Mouse (Mus musculus) cerebellum, adult 9-11 months (tissue): ENCODE data around the gene Polr3h.

ENCODE experiments used
- DNase-seq: peaks from one replicate; pipeline ENCODE4 v3.0.0; 2022

Polr3h gene

DNA sequence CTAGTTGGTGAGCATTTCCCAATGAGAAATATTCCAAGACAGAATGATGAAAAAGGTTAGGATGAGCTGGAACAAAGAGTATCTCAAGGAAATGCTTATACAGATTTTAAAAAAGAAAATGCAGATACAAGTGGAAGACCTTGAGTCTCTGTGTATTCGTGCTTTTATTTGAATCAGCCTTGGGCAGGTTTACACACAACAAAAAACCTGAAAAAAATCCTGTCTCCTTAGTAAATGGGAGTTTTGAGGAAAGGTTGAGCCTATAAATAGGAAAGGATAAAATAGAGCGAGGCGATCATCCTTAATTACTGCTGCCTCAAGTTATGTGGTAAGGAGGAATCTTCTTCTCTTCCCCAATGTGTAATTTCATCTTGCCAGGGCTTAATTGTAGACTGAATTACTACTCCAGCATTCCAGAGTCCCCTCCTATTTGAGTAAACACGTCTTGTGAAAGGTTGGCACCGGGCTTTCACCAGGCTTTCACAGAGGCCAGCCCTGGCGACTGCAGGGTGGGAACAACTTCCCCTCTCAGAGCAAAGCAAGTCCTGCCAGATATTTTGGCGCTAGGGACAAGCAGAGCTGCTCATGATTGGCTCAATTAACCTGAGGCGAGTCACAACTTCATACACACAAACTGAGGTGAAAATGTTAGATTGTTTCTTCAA is 65.4 kb downstream of the Polr3h start:
- peak; percentile 72 for DNase-seq

DNA sequence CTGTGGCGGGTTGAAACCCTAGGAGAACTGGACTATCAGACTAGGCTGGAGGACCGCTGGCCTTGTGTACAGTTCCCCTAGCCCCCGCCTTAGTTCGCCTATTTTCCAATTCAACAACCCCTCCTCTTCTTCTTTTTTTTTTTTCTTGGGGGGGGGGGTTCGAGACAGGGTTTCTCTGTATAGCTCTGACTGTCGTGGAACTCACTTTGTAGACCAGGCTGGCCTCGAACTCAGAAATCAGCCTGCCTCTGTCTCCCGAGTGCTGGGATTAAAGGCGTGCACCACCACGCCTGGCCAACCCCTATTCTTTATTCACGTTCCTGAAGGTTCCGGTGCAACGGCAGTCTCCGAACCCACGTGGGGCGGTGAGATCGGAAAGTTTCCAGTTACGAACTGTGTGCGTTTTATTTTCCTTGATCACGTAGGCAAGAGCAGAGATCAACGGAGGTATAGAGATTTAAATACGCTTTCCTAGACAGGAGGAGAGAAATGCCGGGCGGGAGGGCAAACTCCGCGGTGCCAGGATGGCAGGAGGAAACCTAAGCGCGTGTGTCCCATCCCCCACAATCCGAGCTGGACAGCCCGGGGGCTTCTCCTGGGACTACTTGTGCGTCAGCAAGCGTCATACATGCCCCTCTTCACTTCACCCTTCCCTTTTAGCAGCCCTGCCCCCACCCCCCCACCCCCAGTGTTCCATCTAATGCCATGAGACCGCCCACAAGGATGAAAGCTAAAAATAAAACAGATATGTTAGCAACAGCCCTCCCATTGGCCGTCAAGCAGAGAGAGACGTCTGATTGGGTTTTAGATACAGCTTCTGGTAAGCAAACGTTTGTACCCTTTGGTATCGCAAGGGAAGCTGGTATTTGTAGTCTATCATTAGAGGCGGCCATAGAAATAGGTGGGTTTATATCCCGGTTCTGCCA is 66.4 kb downstream of the Polr3h start:
- DNase-seq: peak; percentile 95

GRCm38 (mm10) chr15:81858517-81859329 is 67.3 kb downstream of the Polr3h start, which contains the start of gene Tob2:
Gene Tob2 (minus strand): TSS chr15:81858796.
- peak; percentile 88 for DNase-seq

- peak; percentile 94 for DNase-seq
Observed at GRCm38 (mm10) chr15:81858138-81858516, 67.9 kb downstream of the Polr3h start.

- DNase-seq: no peak
Observed at GRCm38 (mm10) chr15:81857724-81858116, 68.3 kb downstream of the Polr3h start.

DNA sequence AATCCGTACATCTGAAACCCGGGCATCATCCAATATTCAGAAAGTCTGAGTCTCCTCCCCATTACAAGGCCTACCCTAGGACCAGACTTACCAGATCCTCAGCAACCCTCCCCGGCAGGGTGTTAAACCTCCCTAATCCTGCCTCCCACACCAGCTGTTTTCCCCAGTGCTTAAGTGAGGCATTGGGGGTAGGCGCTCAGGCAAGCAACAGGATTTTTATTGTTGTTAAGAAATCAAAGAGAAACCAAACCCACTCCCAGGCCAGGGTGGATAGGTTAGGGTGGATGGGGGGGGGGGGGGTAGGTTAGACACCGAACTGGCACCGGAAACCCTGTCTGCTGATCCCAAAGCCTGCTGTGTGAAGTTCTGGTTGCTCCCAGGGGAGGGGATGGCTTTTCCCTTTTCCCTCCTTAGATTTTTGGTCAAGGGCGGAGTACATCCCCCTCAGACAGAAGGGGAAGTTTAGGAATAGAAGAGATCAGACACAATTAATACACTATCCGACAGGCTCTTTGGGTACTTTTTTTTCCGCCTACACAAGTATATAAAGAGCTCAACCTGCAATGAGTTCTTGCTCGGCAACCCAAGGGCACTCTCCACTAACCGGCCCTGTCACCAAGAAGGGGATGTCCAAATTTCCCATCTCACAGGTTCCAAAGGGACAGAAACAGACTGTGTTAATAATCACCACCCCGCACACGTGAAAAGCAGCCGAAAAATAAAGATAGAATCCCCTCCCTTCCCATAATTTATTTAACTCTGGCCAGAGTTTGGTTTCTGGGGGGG is 68.9 kb downstream of the Polr3h start:
- peak; percentile 73 for DNase-seq

DNA sequence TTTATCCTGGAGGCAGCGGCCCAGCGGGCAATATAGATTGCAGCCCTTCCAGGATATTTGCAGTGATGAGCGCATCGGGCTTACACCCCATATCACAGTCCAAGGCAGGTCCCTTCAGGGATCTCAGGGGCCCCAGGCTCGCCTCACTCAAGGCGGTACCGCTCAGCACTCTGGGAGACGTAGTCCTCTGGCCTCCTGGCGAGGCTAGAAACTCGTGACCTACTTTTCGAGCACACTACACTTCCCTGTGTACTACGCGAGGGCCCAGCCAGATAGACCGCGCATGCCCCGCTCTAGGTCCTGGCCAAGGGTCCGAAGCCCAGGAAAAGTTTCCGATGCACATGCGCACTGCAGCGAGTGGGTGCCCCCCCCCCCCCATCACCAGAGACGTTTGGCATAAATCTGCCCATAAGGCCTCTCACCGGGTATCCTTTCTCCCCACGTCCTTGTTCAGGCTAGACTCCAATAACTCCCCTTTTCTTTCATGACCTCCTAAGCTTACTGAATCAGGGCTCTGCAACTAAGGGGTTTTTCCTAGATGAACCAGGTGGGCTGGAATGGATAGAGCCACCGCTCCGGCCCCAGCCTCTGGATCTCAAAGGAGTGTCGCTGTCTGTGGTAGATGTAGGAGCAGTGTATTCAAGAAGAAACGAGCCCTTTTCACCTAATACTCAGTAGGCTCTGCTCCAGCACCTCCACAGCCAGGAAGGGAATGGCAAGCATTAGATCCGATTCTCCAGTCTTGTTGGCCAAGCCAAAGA is 69.8 kb downstream of the Polr3h start:
- peak; percentile 96 for DNase-seq

DNA sequence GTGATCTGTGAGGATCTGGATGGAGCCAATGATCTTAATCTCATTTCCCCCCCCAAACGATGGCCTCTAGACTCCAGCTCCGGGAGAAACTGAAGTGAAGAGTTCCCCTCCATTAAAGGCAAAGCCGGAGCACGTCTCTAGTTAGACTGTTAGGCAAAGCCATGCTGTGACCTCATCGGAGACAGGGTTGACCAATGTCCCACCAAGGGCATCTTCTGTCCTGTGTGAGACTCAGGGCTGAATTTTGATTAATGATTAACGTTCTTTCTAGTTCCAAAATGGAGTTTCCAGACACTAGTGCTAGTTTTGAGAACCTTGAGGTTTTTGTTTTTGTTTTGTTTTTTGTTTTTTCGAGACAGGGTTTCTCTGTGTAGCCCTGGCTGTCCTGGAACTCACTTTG is 73.0 kb downstream of the Polr3h start:
- no peak for DNase-seq

DNA sequence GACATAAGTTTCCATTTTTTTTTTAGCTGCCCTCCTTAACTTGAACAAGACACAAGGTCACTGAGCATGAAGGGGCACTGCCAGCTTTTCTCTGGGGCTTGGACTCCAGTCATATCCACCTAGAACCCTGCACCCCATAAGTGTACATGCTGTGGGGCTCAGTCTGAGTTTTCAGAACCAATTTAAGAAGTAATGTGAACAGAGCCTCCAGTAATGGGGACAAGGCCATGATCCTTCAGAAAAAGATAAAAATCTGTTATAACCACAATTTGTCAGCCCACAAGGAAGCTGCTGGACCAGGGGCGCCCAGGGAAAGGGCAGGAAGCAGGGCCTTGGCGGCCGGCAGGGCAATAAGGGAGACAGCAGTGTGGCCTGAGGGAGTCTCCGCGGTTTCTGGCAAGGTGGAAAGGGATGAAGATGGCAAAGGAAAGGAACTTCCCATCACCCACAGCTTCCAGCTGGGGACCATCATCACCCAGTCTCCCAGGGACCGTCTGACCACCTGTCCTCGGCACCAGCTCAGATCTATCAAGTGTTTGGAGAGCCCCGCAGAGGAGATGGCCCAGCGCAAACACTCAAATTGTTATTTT is 73.5 kb downstream of the Polr3h start:
- peak; percentile 74 for DNase-seq

GRCm38 (mm10) chr15:81851375-81851774 is 74.7 kb downstream of the Polr3h start:
- peak; percentile 53 for DNase-seq

DNA sequence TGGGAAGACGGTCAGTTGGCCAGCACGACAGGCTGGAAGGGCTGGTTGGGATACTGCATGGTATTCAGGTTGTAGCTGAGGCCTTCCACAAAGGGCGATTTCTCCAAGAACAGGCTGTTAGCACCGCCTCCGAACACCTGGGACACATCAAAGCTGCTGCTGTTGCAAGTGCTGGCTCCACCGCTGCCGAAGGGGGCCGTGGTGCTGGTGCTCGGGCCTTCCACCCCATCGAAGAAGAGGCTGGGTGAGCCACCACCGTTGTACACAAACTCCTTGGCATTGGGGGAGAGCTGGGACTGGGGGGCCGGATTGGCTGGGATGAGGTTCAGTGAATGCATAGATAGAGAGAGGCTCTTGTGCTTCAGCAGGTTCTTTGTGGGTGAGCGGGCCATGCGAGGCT is 75.3 kb downstream of the Polr3h start:
- DNase-seq: peak; percentile 45

GRCm38 (mm10) chr15:81849104-81849503 is 76.9 kb downstream of the Polr3h start:
- DNase-seq: peak; percentile 87

DNA sequence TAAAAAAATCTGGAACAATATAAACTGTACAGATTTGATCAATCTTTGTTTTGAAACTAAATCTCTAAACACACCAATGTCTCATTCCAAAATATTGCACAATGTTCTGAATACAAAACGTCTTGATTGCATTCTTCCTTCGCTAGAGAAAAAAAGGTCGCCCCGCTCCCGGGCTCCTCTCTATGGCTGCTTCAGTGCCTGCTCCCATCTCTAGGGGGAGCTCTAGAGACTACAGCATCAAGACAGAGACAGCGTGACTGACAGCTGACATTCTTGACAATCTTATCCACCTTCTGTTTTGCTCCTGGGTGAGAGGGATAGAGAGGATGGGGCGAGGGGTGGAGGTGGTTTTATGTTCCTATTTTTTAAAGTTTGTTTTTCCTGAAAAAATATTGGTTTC is 77.7 kb downstream of the Polr3h start:
- DNase-seq: peak; percentile 63

- peak; percentile 51 for DNase-seq
Observed at GRCm38 (mm10) chr15:81847861-81848260, 78.2 kb downstream of the Polr3h start.

DNA sequence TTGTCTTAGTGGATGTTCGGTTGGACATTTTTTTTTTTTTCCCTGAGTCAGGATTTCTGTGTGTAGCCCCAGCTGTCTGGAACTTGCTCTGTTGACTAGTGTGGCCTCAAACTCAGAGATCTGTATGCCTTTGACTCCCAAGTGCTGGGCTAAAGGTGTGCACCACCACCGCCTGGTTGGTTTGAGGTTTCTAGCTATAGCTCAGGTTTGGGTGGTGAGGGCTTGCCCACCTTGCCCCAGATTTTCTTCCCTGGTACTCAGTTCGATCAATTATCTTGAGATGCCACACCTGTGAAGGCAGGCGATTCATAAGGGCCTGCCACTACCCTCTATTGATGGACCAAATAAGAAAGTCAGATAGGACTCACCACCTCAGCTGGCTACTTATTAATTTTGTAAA is 78.9 kb downstream of the Polr3h start:
- no peak for DNase-seq

- peak; percentile 50 for DNase-seq
Observed at GRCm38 (mm10) chr15:81846755-81847154, 79.3 kb downstream of the Polr3h start.

- DNase-seq: peak; percentile 50
Observed at GRCm38 (mm10) chr15:81845724-81846123, 80.3 kb downstream of the Polr3h start.

DNA sequence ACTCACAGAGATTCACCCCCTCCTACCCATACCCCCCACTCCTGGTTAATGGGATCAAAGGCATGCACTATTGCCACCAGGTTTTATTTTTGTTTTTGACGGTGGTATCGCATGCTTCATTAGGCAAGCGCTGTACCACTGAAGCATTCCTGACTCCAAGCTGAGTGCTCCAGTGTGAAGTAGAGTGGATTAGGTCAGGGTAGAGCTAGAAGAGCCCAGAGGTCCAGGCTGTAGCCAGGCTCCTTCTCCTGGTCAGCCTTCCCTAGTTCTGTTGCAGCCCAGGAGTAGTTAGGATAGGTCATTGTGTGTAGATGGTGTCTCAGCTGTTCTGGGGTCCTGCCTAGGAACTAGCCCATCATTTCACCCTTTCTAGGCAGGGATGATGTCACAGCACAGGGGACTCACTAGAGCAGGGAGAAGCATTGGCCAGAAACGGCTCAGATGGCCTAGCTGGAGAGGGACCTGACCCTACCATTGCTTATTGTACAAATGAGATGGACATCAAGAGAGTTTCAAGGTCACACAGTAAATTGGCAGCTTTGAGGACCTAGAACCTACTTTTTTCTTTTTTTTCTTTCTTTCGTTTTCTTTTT is 80.9 kb downstream of the Polr3h start:
- DNase-seq: no peak

DNA sequence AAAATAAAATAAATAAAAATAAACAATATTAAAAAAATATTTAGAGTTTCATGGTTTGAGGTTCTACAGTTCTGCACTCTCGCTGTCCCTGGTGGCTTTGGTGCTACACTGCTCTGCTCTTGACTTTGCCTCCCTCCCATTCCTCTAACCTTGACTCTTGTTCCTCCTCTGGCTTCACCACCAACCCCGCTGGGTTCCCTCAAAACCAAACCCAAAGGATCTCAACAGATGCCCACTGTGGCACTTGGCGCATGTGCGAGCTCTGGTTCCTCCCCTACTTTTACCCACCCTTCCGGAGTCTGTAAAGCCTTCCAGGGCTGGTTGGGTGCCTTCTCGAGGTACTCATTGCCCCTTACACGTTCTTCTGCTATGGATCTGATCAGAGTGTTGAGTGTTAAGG is 83.8 kb downstream of the Polr3h start:
- no peak for DNase-seq

GRCm38 (mm10) chr15:81840306-81840705 is 85.7 kb downstream of the Polr3h start:
- DNase-seq: peak; percentile 62

- DNase-seq: peak; percentile 99
Observed at GRCm38 (mm10) chr15:81839634-81840033, 86.4 kb downstream of the Polr3h start.
